Mouse (Mus musculus) cerebellum, adult 2 months (tissue): ENCODE results near the gene Dusp8. TPM values are rescaled to one million over a fixed set of nuclear protein-coding genes. Genes with fewer than 3 reads are reported as not detected.

Experiments
- DNase-seq, 2 experiments: peaks; one replicate each; pipeline ENCODE4 v3.0.0; 2021
- H3K27ac ChIP-seq: fragments of 200-500 bp; 2 replicates; pipeline ENCODE4 v1.5.1; 2012; ENCODE audit warnings: low read length, control low read depth, inconsistent platforms; ENCODE audit not compliant: insufficient read depth
- H3K27me3 ChIP-seq: fragments of 200-500 bp; 2 replicates; pipeline ENCODE4 v1.6.1; 2012; ENCODE audit warnings: inconsistent platforms, mild to moderate bottlenecking, low read length, moderate library complexity; ENCODE audit not compliant: control insufficient read depth, insufficient read depth
- H3K4me1 ChIP-seq: fragments of 200-500 bp; 2 replicates; pipeline ENCODE4 v1.6.1; 2011; ENCODE audit warnings: low read length; ENCODE audit not compliant: control insufficient read depth, insufficient read depth
- H3K4me3 ChIP-seq: fragments of 200-500 bp; replicated peaks from 2 replicates; pipeline ENCODE3; 2011; ENCODE audit warnings: mild to moderate bottlenecking, low read depth, low read length, control low read depth; ENCODE audit not compliant: insufficient read depth
- CTCF ChIP-seq: fragments of 200-500 bp; IDR thresholded peaks from 2 replicates; pipeline ENCODE4 v1.5.1; 2011; ENCODE audit warnings: low read depth, mild to moderate bottlenecking, control low read depth, low read length, moderate library complexity, borderline replicate concordance; ENCODE audit not compliant: insufficient read depth
- POLR2A ChIP-seq: fragments of 200-500 bp; IDR thresholded peaks from 2 replicates; pipeline ENCODE4 v1.6.1; 2011; ENCODE audit warnings: low read length, control low read depth, borderline replicate concordance; ENCODE audit not compliant: insufficient read depth
- polyA plus RNA-seq: library from polyadenylated mRNA; depleted of rRNA; stranded (reverse); fragments of >200 nt; gene quantifications from 2 replicates; pipeline ENCODE4 v1.2.3, GENCODE M21; 2012; rRNA removed

Gene Dusp8
- polyA plus RNA-seq, 1 experiment = 85.8 TPM

- peaks cover 36% of the 10 kb centered on the region for H3K4me1 ChIP-seq
- no peak overlapping the region for H3K4me3 ChIP-seq
- no peak overlapping the region for H3K27ac ChIP-seq
- DNase-seq = no peak
- H3K27me3 ChIP-seq = no peaks in the 10 kb centered on the region
- no peak for TF ChIP-seq CTCF
- no peak for TF ChIP-seq POLR2A
Observed at GRCm38 (mm10) chr7:142030073-142030472, 65.6 kb downstream of the Dusp8 start.

Other genes with a start within 250 kb of the Dusp8 start
- gene Tollip, start 177.3 kb downstream of the Dusp8 start, polyA plus RNA-seq = 151 and 161 TPM in 2 replicates
- 173 and 182 TPM in 2 replicates for gene Brsk2, start 146.1 kb downstream of the Dusp8 start, polyA plus RNA-seq
- gene Mob2, start 34.8 kb downstream of the Dusp8 start, polyA plus RNA-seq = 67.5 and 73.4 TPM in 2 replicates
- gene Gm45618, start 24.9 kb upstream of the Dusp8 start, polyA plus RNA-seq = not detected in 2 replicates
- not detected in 2 replicates for gene Gm39115, start 40.2 kb upstream of the Dusp8 start, polyA plus RNA-seq
- not detected in 2 replicates for gene Gm45337, start 48.8 kb upstream of the Dusp8 start, polyA plus RNA-seq
- not detected in 2 replicates for gene Gm29735, start 61.3 kb upstream of the Dusp8 start, polyA plus RNA-seq
- not detected in 2 replicates for gene Gm4553, start 69.9 kb upstream of the Dusp8 start, polyA plus RNA-seq
- gene Krtap5-2, start 80.2 kb upstream of the Dusp8 start, polyA plus RNA-seq = not detected in 2 replicates
- not detected in 2 replicates for gene Gm10153, start 94.5 kb upstream of the Dusp8 start, polyA plus RNA-seq
- gene Krtap5-3, start 105.5 kb upstream of the Dusp8 start, polyA plus RNA-seq = not detected in 2 replicates
- 0.16 TPM in 1 of 2 replicates, not detected in the other for gene Gm7579, start 116.0 kb upstream of the Dusp8 start, polyA plus RNA-seq
- not detected in 2 replicates for gene Krtap5-5, start 134.1 kb upstream of the Dusp8 start, polyA plus RNA-seq
- not detected in 2 replicates for gene Gm40460, start 145.2 kb upstream of the Dusp8 start, polyA plus RNA-seq
- not detected in 2 replicates for gene Gm2431, start 162.5 kb upstream of the Dusp8 start, polyA plus RNA-seq
- gene Gm4559, start 178.5 kb upstream of the Dusp8 start, polyA plus RNA-seq = not detected in 2 replicates
- not detected in 2 replicates for gene Krtap5-1, start 201.3 kb upstream of the Dusp8 start, polyA plus RNA-seq
- gene Krtap5-4, start 207.7 kb upstream of the Dusp8 start, polyA plus RNA-seq = not detected in 2 replicates